In genomic region chr11:77483043-77483442, GRCm38 (mm10) we compare ENCODE assay signal across 22 mouse cellular contexts. TPM values are rescaled to one million over a fixed set of nuclear protein-coding genes. Genes with fewer than 3 reads are reported as not detected.
DNase-seq lines count a peak whose midpoint lies in the region; ATAC-seq and TF ChIP-seq lines count a peak whose summit lies in the region.
"Had no signal": no experiment of that assay in that cellular context is flagged by ENCODE, and none has a peak within 500 bp of the region (broad histone marks: within the 10 kb centered on the region; RNA-seq: fewer than 3 reads in every experiment).

No protein-coding gene starts in this region.

- H3K27me3 ChIP-seq in thymus, adult 2 months (ENCODE audit: control insufficient read depth, insufficient read depth, low read length), result no peaks in the 10 kb centered on the region
- H3K27me3 ChIP-seq: heart, embryonic 15.5 days; hindbrain, embryonic 15.5 days; limb, embryonic 12.5 days; midbrain, embryonic 13.5 days had no signal

- no peaks in the 10 kb centered on the region for H3K36me3 ChIP-seq in thymus, adult 2 months (ENCODE audit: control insufficient read depth, insufficient read depth, low read length)
- H3K36me3 ChIP-seq: heart, embryonic 15.5 days; hindbrain, embryonic 15.5 days; limb, embryonic 12.5 days; midbrain, embryonic 13.5 days had no signal

- H3K27ac ChIP-seq in thymus, adult 2 months (ENCODE audit: control insufficient read depth, insufficient read depth, low read length), result peak overlapping the region; percentile 79; the same call in 1 of the 2 replicates
- peak overlapping the region; percentile 60 for H3K27ac ChIP-seq in bone marrow macrophage, adult 2 months (ENCODE audit: insufficient read depth, low read depth, low read length)
- H3K27ac ChIP-seq: forebrain, embryonic 10.5 days; heart, embryonic 15.5 days; hindbrain, embryonic 15.5 days; limb, embryonic 12.5 days; midbrain, embryonic 13.5 days had no signal

- 69% methylated on average over 3 of the region's 3 CpGs for whole genome bisulfite sequencing in thymus, adult 2 months

- peaks cover 24% of the 10 kb centered on the region for H3K4me1 ChIP-seq in thymus, adult 2 months (replicated peaks; ENCODE audit: control insufficient read depth, insufficient read depth, low read length)
- H3K4me1 ChIP-seq in bone marrow macrophage, adult 2 months (ENCODE audit: control insufficient read depth, insufficient read depth, low read length), result peaks cover 58% of the 10 kb centered on the region

- ATAC-seq in frontal cortex, adult (ENCODE audit: low TSS enrichment), result no peak
- ATAC-seq: forebrain, embryonic 16.5 days; liver, postnatal 0 days; midbrain, embryonic 13.5 days had no signal

- DNase-seq in cerebellum, postnatal 14 days, result peak; percentile 34 to 52
- DNase-seq in cerebellum, adult 11 months, result no peak
- DNase-seq in thymus, adult 2 months, result no peak
- no peak for DNase-seq in thymus, postnatal 0 days (ENCODE audit: low spot score)
- no peak for DNase-seq in kidney, postnatal 4 days
- DNase-seq: adrenal gland, adult 2 months; gastrocnemius, postnatal 25 days; heart, postnatal 36 days; kidney, adult 8-10 months; kidney, postnatal 10 days; layer of hippocampus, postnatal 36 days; liver, postnatal 0 days; lung, postnatal 14 days; thymus, postnatal 25 days had no signal

- no peak for TF ChIP-seq POLR2A in thymus, adult 2 months (IDR thresholded peaks at IDR 0.05; ENCODE audit: control insufficient read depth, extremely low read depth, insufficient read depth, low read length, poor library complexity)
- no peak for TF ChIP-seq POLR2A in bone marrow macrophage, adult 2 months (IDR thresholded peaks at IDR 0.05; ENCODE audit: borderline replicate concordance, low read depth, low read length)

- no peak for TF ChIP-seq CTCF in thymus, adult 2 months (IDR thresholded peaks at IDR 0.05; ENCODE audit: borderline replicate concordance, control insufficient read depth, extremely low read depth, insufficient read depth, low read length, poor library complexity)
- no peak for TF ChIP-seq CTCF in bone marrow macrophage, adult 2 months (IDR thresholded peaks at IDR 0.05; ENCODE audit: low read depth, low read length)

- no peak overlapping the region for H3K4me3 ChIP-seq in thymus, adult 2 months (ENCODE audit: control insufficient read depth, insufficient read depth, low read length)
- H3K4me3 ChIP-seq in bone marrow macrophage, adult 2 months (ENCODE audit: insufficient read depth, low read length), result no peak overlapping the region
- H3K4me3 ChIP-seq: forebrain, embryonic 10.5 days; heart, embryonic 15.5 days; hindbrain, embryonic 15.5 days; limb, embryonic 12.5 days; midbrain, embryonic 13.5 days had no signal

RNA-seq across cellular contexts. Expression of gene Ankrd13b, which starts 6.4 kb away (rescaled TPM):
- polyA plus RNA-seq in thymus, adult 2 months (2012; rRNA removed), result 47.4 and 52.7 TPM in 2 replicates
- 3.1 TPM in 2 replicates for polyA plus RNA-seq in thymus, postnatal 0 days (2015; fragmentation: Nextera tagmentation; extraction: Ambion mirVana)
- polyA plus RNA-seq in bone marrow macrophage, adult 2 months (2012; ENCODE audit: insufficient read depth, insufficient read length, missing spikeins), result 5.0 and 5.1 TPM in 2 replicates

RNA-seq across cellular contexts. Expression of gene Git1, which starts 10.3 kb away (rescaled TPM):
- polyA plus RNA-seq in thymus, adult 2 months (2012; rRNA removed), result 99.0 and 100 TPM in 2 replicates
- 5.8 and 6.7 TPM in 2 replicates for polyA plus RNA-seq in thymus, postnatal 0 days (2015; fragmentation: Nextera tagmentation; extraction: Ambion mirVana)
- 29.4 and 34.0 TPM in 2 replicates for polyA plus RNA-seq in bone marrow macrophage, adult 2 months (2012; ENCODE audit: insufficient read depth, insufficient read length, missing spikeins)

RNA-seq across cellular contexts. Expression of gene Coro6, which starts 20.8 kb away (rescaled TPM):
- 3.1 and 23.9 TPM in 2 replicates for polyA plus RNA-seq in thymus, adult 2 months (2012; rRNA removed)
- not detected in 2 replicates for polyA plus RNA-seq in thymus, postnatal 0 days (2015; fragmentation: Nextera tagmentation; extraction: Ambion mirVana)
- not detected in 2 replicates for polyA plus RNA-seq in bone marrow macrophage, adult 2 months (2012; ENCODE audit: insufficient read depth, insufficient read length, missing spikeins)
- polyA plus RNA-seq: forebrain, embryonic 16.5 days; midbrain, embryonic 13.5 days had no signal

RNA-seq across cellular contexts. Expression of gene Abhd15, which starts 31.9 kb away (rescaled TPM):
- polyA plus RNA-seq in thymus, adult 2 months (2012; rRNA removed), result 14.2 and 18.9 TPM in 2 replicates
- polyA plus RNA-seq in thymus, postnatal 0 days (2015; fragmentation: Nextera tagmentation; extraction: Ambion mirVana), result 16.8 and 22.7 TPM in 2 replicates
- polyA plus RNA-seq in bone marrow macrophage, adult 2 months (2012; ENCODE audit: insufficient read depth, insufficient read length, missing spikeins), result 10.4 and 10.5 TPM in 2 replicates

RNA-seq across cellular contexts. Expression of gene Trp53i13, which starts 32.7 kb away (rescaled TPM):
- 72.7 and 74.2 TPM in 2 replicates for polyA plus RNA-seq in thymus, adult 2 months (2012; rRNA removed)
- 39.4 and 45.1 TPM in 2 replicates for polyA plus RNA-seq in thymus, postnatal 0 days (2015; fragmentation: Nextera tagmentation; extraction: Ambion mirVana)
- polyA plus RNA-seq in bone marrow macrophage, adult 2 months (2012; ENCODE audit: insufficient read depth, insufficient read length, missing spikeins), result 13.1 and 15.7 TPM in 2 replicates

Comparison
In these comparisons a context has a peak if more than half of its experiments do, and no peak if none do; other contexts are left out.
1. DNase-seq: peak in cerebellum, postnatal 14 days (2 of 2); none in cerebellum, adult 11 months (single experiment), thymus, adult 2 months (single experiment), thymus, postnatal 0 days (single experiment) and kidney, postnatal 4 days (0 of 2).